Mouse (Mus musculus) heart, embryonic 10.5 days (tissue): ENCODE results near the gene Yy1. TPM values are rescaled to one million over a fixed set of nuclear protein-coding genes. Genes with fewer than 3 reads are reported as not detected.

Source experiments
- DNase-seq: peaks from one replicate; pipeline ENCODE4 v3.0.0-alpha.2; 2017; ENCODE audit warnings: low spot score
- H3K27ac ChIP-seq: fragments of 300-500 bp; sonication (generic); 2 replicates; pipeline ENCODE4 v1.5.1; 2016; ENCODE audit warnings: mild to moderate bottlenecking
- H3K27me3 ChIP-seq: fragments of 300-500 bp; sonication (generic); 2 replicates; pipeline ENCODE4 v1.6.1; 2016; ENCODE audit warnings: mild to moderate bottlenecking; ENCODE audit not compliant: poor library complexity, insufficient read depth, severe bottlenecking
- H3K36me3 ChIP-seq: fragments of 300-500 bp; sonication (generic); 2 replicates; pipeline ENCODE4 v1.6.1; 2016; ENCODE audit warnings: mild to moderate bottlenecking, moderate library complexity
- H3K4me1 ChIP-seq: fragments of 300-500 bp; sonication (generic); 2 replicates; pipeline ENCODE4 v1.6.1; 2016; ENCODE audit warnings: mild to moderate bottlenecking
- H3K4me3 ChIP-seq: fragments of 300-500 bp; sonication (generic); 2 replicates; pipeline ENCODE4 v1.5.1; 2016; ENCODE audit warnings: mild to moderate bottlenecking, moderate library complexity
- H3K9me3 ChIP-seq: fragments of 300-500 bp; sonication (generic); 2 replicates; pipeline ENCODE4 v1.6.1; 2016; ENCODE audit warnings: mild to moderate bottlenecking, moderate library complexity
- WGBS: fragments of 180-500 bp; shearing (Covaris S2); methylation state at CpG from one replicate; pipeline ENCODE4 v1.1.7; 2016; 5-methylcytosine and 5-hydroxymethylcytosine counted together
- polyA plus RNA-seq: library from polyadenylated mRNA; unstranded; fragments of >200 nt; fragmentation: Nextera tagmentation; extraction: Ambion mirVana; gene quantifications from 2 replicates; pipeline ENCODE4 v1.2.1, GENCODE M21; 2016

The Yy1 gene
- polyA plus RNA-seq, result 11.8 and 17.5 TPM in 2 replicates

DNA sequence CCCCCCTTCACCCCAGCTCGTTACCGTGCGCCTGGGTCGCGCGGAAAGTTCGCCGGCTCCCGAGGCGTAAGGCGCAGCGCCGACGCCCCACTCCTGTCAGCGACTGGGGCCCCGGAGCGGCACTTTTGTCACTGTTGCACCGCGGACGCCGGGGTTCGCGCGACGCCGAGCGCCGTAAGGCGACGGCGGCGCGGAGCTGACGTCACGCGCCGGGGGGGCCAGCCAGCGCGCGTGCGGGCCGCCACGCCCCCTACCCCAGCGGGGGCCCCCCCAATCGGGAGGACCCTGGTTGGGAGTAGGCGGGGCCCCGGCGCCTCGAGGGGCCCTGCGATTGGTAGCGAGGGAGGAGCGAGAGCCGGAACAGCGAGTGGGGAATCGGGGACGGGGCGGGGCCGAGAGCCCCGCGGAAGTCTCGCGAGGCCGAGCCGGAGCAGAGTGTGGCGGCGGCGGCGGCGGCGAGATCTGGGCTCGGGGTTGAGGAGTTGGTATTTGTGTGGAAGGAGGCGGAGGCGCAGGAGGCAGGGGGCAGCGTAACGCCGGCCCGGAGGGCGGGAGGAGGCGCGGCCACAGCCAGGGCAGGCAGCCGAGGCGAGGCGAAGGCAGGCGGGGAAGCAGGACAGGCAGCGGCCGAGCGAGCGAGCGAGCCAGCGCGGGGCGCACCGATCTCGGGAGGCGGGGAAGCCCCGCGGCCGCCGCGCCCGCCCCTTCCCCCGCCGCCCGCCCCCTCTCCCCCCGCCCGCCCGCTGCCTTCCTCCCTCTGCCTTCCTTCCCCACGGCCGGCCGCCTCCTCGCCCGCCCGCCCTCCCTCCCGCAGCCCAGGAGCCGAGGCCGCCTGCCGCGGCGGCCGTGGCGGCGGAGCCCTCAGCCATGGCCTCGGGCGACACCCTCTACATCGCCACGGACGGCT lies at the start of gene Yy1:
Gene Yy1, plus strand, starts transcription at position 428 of the 907 bp plus-strand sequence.
- under 1% methylated on average over 113 of the region's 127 CpGs for WGBS
- DNase-seq, result peak; percentile 98

DNA sequence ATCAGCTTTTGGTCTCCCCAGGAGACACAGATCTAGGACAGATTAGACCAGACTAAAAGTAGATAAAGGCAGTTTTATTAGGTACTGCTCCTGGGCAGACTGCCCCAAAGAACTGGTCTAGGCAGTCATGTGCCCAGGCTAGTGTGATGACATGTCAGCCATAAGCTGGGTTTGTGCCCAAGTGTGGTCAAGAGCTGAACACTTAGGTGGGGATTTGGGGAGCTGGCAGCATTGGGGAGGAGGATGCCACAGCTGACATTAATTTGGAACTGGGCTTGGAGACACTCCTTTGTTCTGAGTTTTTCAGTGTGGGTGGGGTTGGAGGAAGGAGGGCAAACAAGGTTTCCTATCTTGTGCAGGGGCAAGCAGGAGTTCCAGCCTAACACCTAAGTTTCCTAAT lies 46.8 kb upstream of the Yy1 start:
- Histone ChIP-seq H3K9me3 (no peaks in the 10 kb centered on the region), H3K36me3 (no peaks in the 10 kb centered on the region), H3K27me3 (no peaks in the 10 kb centered on the region), H3K4me3 (no peak overlapping the region), H3K4me1 (no peaks in the 10 kb centered on the region), H3K27ac (no peak overlapping the region)
- DNase-seq, result peak; percentile 38

More for the DNA sequence above, at the start of gene Yy1:
- H3K9me3 ChIP-seq, result no peaks in the 10 kb centered on the region
- peaks cover 13% of the 10 kb centered on the region for H3K4me1 ChIP-seq
- peak within 1 kb of the TSS; percentile 97 for H3K27ac ChIP-seq
- no peaks in the 10 kb centered on the region for H3K27me3 ChIP-seq
- H3K36me3 ChIP-seq, result no peaks in the 10 kb centered on the region
- H3K4me3 ChIP-seq, result peak within 1 kb of the TSS; percentile 99

DNA sequence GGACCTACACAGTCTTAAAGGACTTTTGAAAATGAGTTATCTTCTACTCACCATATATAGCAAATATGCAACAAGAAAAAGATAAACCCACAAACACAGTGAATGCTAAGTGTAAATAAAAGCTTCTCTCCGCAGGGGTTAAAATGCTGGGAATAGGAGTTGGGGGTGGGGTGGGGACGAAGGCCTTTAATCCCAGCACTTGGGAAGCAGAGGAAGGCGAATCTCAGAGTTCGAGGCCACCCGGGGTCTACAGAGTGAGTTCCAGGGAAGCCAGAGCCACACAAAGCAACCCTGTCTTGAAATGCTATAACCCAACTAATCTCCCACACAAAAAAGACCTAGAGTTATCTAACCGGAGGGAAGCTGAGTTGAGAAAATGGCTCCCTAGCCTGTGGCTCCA lies 43.8 kb upstream of the Yy1 start:
- Histone ChIP-seq H3K36me3 (no peaks in the 10 kb centered on the region), H3K27ac (no peak overlapping the region), H3K4me1 (peaks cover 7% of the 10 kb centered on the region), H3K9me3 (no peaks in the 10 kb centered on the region), H3K27me3 (no peaks in the 10 kb centered on the region; the same call in 1 of the 2 replicates), H3K4me3 (no peak overlapping the region)
- WGBS, result 57% methylated on average over 6 of the region's 6 CpGs
- peak; percentile 53 for DNase-seq

DNA sequence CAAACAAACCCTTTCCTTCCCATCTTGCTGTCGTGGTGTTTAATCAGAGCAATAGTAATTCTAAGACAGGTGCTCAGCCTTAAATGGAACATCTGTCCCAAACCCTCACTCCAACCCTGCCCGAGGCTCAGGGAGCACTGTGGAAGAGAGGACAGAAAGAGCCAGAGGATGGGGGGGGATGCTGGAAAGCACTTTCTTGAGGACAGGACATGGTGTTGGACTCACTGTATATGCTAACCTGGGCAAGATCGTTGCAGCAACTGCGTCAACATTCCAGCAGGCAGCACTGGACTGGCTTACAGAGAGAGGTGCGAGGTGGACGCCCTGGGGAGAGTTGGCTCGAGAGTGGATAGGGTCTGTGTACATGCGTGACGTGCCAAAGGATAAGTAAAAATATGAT lies 43.3 kb upstream of the Yy1 start:
- peak; percentile 62 for DNase-seq
- no peaks in the 10 kb centered on the region for H3K9me3 ChIP-seq
- 79% methylated on average over 9 of the region's 9 CpGs for WGBS
- H3K4me3 ChIP-seq, result no peak overlapping the region
- H3K27ac ChIP-seq, result no peak overlapping the region
- no peaks in the 10 kb centered on the region for H3K36me3 ChIP-seq
- peaks cover 7% of the 10 kb centered on the region for H3K4me1 ChIP-seq
- H3K27me3 ChIP-seq, result no peaks in the 10 kb centered on the region; the same call in 1 of the 2 replicates

DNA sequence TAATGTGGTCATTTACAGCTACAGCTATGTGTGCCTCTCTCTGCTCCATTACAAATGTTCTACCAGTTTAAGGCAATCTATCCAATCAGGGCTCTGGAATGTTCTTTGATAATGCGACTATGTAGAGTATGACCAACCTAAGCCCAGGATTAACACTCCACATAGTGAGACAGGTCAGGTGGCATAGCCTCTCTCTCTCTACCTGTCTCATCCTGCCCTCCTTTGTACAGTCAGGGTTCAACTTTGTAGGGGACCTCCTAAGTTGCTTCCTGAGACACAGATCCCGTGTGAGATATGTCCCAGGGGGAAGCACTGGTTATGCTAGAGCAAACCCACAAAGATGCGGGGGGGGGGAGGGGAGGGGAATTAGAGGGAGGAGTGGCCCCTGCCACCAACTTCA lies 42.5 kb upstream of the Yy1 start:
- no peak overlapping the region for H3K4me3 ChIP-seq
- H3K36me3 ChIP-seq, result no peaks in the 10 kb centered on the region
- H3K27ac ChIP-seq, result no peak overlapping the region
- WGBS, result 65% methylated on average over 3 of the region's 3 CpGs
- H3K9me3 ChIP-seq, result no peaks in the 10 kb centered on the region
- no peak for DNase-seq
- no peaks in the 10 kb centered on the region; the same call in 1 of the 2 replicates for H3K27me3 ChIP-seq
- peaks cover 7% of the 10 kb centered on the region for H3K4me1 ChIP-seq

DNA sequence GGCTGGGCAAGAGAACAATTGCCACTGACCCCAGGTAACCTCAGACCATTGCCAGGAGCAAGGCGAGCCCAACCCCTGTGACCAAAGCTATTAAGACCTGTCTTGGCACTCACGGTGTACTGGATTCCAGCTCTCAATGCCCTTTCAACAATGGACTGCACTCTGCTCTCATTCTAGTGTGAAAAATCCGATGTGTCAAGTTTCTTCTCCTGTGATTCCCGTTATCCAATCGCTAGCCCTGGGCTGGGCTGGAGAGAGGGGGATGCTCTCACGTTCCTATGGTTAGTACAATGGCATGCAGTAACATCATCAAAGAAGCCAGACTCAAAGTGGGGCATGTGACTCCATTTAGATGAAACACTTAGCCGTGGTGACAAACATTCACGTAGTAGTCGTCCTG lies 41.0 kb upstream of the Yy1 start:
- Histone ChIP-seq H3K27ac (no peak overlapping the region), H3K9me3 (no peaks in the 10 kb centered on the region), H3K4me3 (no peak overlapping the region), H3K27me3 (no peaks in the 10 kb centered on the region; the same call in 1 of the 2 replicates), H3K36me3 (no peaks in the 10 kb centered on the region), H3K4me1 (peaks cover 7% of the 10 kb centered on the region)
- WGBS, result 47% methylated on average over 9 of the region's 9 CpGs
- peak; percentile 74 for DNase-seq

DNA sequence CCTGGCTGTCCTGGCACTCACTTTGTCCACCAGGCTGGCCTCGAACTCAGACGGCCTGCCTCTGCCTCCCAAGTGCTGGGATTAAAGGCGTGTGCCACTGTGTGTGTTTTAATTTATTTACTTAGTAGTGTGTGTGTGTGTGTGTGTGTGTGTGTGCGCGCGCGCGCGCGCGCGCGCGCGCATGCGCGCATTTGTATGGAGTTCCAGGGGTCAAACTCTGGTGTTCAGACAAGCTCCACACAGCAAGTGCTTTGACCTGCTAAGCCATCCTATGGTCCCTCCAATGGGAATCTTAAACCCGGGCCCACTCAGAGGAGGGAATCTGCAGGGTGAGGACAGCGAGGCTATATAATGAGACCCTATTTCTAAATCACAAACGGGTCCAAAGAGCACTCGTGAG lies 37.6 kb upstream of the Yy1 start:
- Histone ChIP-seq H3K27ac (no peak overlapping the region), H3K4me3 (no peak overlapping the region), H3K36me3 (no peaks in the 10 kb centered on the region), H3K9me3 (no peaks in the 10 kb centered on the region), H3K4me1 (peaks cover 15% of the 10 kb centered on the region), H3K27me3 (no peaks in the 10 kb centered on the region; the same call in 1 of the 2 replicates)
- no peak for DNase-seq
- WGBS, result 78% methylated on average over 21 of the region's 21 CpGs

DNA sequence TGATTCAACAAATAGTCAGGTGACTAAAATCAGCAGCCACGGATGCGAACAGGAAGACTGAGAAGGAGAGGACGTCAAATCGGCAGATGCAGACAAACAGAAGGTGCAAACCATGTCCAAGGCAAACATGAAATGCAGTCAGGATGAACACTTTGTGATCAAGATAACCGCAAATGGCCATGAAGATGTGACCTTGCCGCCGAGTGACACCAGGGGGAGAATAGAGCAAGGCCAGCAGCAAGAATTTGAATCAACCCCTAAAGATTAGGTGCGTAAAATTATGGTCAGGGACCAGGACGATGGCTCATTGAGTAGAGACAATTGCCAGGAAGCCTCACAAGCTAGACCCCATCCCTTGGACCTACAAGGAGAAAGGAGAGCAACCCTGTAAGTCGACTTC lies 36.2 kb upstream of the Yy1 start:
- H3K4me1 ChIP-seq, result peaks cover 27% of the 10 kb centered on the region
- peak; percentile 69 for DNase-seq
- 88% methylated on average over 10 of the region's 10 CpGs for WGBS
- no peaks in the 10 kb centered on the region for H3K36me3 ChIP-seq
- no peaks in the 10 kb centered on the region; the same call in 1 of the 2 replicates for H3K27me3 ChIP-seq
- no peaks in the 10 kb centered on the region for H3K9me3 ChIP-seq
- H3K4me3 ChIP-seq, result no peak overlapping the region
- H3K27ac ChIP-seq, result no peak overlapping the region

DNA sequence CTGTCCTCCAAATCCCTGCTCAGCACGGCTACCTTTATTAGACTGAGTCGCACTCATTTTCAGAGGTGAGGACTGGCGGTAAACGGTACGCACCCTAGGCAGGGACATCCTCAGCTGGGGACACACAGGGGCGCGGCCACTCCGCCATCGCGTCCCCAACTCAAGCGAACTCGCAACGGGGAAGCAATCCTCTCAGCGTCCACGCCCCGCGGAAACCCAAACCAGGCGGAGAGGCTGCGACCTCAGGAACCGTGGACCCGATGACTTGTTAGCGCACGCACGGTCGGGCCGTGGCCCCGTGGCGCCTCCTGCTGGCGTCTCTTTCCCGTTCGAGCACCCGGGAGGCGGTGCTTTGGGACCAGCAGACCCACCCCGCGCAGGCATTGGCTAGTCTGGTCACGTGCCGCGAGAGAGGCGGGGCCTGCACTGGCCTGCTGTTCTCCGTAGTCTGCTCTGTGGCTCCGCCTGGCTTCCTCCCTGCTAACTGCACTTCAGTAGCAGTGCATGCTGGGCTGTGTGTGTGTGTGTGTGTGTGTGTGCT lies 35.0 kb upstream of the Yy1 start:
- Histone ChIP-seq H3K4me3 (peak overlapping the region; percentile 71), H3K27ac (peak overlapping the region; percentile 89), H3K4me1 (peaks cover 22% of the 10 kb centered on the region), H3K27me3 (no peaks in the 10 kb centered on the region), H3K9me3 (no peaks in the 10 kb centered on the region), H3K36me3 (no peaks in the 10 kb centered on the region)
- WGBS, result under 1% methylated on average over 41 of the region's 41 CpGs
- DNase-seq, result peak; percentile 99

DNA sequence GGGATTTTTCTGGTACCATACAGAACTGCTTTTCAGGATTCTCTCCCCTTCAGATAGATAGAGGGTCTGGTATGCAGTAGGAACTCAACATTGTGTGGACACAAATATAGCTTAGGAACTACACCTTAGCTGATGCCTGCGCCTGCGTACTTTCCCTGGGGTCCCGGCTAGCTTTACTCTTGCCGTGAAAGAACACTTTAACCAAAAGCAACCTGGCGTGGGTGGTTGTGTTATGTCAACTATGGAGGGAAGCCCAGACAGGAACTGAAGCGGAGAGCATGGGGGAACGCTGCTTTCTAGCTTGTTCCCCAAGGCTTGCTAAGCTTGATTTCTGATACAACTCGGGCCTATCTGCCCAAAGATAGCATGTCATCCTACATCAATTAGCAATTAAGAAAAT lies 34.5 kb upstream of the Yy1 start:
- Histone ChIP-seq H3K4me1 (peaks cover 27% of the 10 kb centered on the region), H3K9me3 (no peaks in the 10 kb centered on the region), H3K36me3 (no peaks in the 10 kb centered on the region), H3K27me3 (no peaks in the 10 kb centered on the region), H3K27ac (0 out of 2 replicates have a peak overlapping the region, but pooled peaks have one; percentile 36), H3K4me3 (peak overlapping the region; percentile 71)
- no peak for DNase-seq
- WGBS, result 75% methylated on average over 8 of the region's 8 CpGs

DNA sequence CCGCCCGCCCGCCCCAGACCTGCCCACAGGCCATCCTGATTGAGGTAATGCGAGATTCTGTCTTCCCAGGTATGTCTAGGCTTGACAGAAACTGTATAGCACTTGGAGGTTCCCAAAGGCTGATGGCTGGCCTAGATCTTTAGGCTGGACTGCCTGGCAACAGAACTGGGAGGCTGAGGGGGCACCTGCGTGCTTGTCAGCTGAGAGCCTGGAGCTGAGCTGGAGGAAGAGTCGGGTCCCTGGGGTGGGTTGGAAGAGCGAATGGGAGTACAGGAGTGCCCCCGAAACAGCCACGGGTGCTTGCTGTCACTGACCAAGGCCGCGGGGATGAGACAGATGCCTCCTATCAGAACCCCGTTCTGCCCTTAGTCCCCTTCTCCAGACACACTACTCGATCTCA lies 34.1 kb upstream of the Yy1 start:
- no peaks in the 10 kb centered on the region for H3K9me3 ChIP-seq
- H3K27ac ChIP-seq, result 0 out of 2 replicates have a peak overlapping the region, but pooled peaks have one; percentile 36
- WGBS, result 81% methylated on average over 13 of the region's 13 CpGs
- no peaks in the 10 kb centered on the region for H3K36me3 ChIP-seq
- H3K4me3 ChIP-seq, result no peak overlapping the region
- H3K27me3 ChIP-seq, result no peaks in the 10 kb centered on the region
- H3K4me1 ChIP-seq, result peaks cover 31% of the 10 kb centered on the region
- peak; percentile 73 for DNase-seq

DNA sequence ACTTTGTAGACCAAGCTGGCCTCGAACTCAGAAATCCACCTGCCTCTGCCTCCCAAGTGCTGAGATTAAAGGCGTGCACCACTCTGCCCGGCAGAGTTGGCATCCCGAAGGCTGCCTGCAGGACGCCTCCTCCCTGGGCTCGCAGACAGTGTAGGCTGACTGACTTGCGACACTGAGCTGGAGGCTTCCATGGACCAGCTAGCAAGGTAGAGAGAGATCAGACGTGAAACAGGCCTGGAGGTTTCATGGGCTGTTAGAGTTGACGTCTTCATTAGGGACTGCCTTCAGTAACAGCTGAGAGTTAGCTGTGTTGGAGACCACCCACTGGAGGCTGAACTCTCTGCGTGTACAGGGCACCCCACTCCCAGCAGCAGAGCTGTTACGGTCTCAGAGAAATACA lies 33.5 kb upstream of the Yy1 start:
- Histone ChIP-seq H3K27ac (no peak overlapping the region), H3K4me3 (no peak overlapping the region), H3K9me3 (no peaks in the 10 kb centered on the region), H3K4me1 (peaks cover 33% of the 10 kb centered on the region), H3K27me3 (no peaks in the 10 kb centered on the region), H3K36me3 (no peaks in the 10 kb centered on the region)
- peak; percentile 68 for DNase-seq
- 82% methylated on average over 11 of the region's 11 CpGs for WGBS

DNA sequence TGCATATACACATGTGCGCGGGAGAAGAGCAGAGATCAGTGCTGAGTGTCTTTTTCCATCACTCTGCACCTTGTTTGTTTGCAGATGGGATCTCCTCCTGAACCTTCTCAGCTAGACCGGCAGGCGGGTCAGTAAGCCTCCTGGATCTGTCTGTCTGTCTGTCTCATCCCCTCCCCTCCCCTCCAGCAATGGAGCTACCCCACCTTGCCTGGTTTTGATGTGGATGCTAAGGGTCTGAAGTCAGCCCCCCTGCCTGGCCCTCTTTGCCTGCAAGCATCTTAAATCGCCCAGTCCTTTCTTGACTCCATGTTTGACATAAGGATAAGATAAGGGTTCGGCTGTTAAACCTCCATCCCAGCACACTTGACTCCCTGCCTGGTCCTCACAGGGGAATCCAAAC lies 32.8 kb upstream of the Yy1 start:
- no peak overlapping the region for H3K27ac ChIP-seq
- H3K36me3 ChIP-seq, result no peaks in the 10 kb centered on the region
- WGBS, result 53% methylated on average over 6 of the region's 6 CpGs

More for the DNA sequence above, 32.8 kb upstream of the Yy1 start:
- no peaks in the 10 kb centered on the region for H3K27me3 ChIP-seq
- H3K9me3 ChIP-seq, result no peaks in the 10 kb centered on the region
- peak; percentile 69 for DNase-seq
- H3K4me1 ChIP-seq, result peaks cover 33% of the 10 kb centered on the region
- no peak overlapping the region for H3K4me3 ChIP-seq
